Mouse (Mus musculus): ENCODE measurements at regions not wholly inside any gene's neighbourhood (a gene's known extent, or its start where the extent isn't known, plus 50 kb on each side); places are given as distances from the start of the nearest gene placed in this dataset.
"Not testable (repeated sequence)": the region's sequence is repeated elsewhere in the genome, so short reads cannot be mapped to it uniquely, and the experiment has no call there.

DNA sequence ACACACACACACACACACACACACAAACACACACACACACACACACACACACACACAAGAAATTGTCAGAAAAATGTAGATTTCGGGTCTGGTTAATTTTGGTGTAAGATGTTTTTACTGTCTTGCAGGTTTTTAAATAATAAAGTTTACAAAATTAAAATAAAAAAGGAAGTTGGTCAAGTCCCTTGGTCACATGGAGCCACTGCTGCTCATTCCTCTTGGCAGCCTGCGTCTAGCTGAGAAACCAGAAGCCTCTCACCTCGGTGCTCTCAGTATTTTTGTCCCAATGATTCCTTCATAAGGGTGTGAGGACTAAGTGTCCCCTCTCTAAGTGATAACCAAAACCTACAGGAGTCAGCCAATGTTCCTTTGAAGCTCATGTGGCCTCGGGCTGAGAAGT lies 76.8 kb upstream of the Smg1 start:
- Histone ChIP-seq H3K36me3 (ENCODE audit: control insufficient read depth, insufficient read depth, low read length) (no peaks in the 10 kb centered on the region), H3K9ac (ENCODE audit: low read depth, low read length) (no peak overlapping the region), H3K4me3 (no peak overlapping the region), H3K27ac (no peak overlapping the region), H3K4me1 (ENCODE audit: control insufficient read depth, insufficient read depth, low read length) (no peaks in the 10 kb centered on the region), H3K79me2 (replicated peaks; ENCODE audit: control insufficient read depth, insufficient read depth, low read length) (no peaks in the 10 kb centered on the region), H3K27me3 (ENCODE audit: control insufficient read depth, insufficient read depth, low read length) (no peaks in the 10 kb centered on the region)
- 50% methylated on average over 4 of the region's 4 CpGs for WGBS
- TF ChIP-seq POLR2A (IDR thresholded peaks at IDR 0.05; ENCODE audit: insufficient read depth, low read depth, low read length) (no peak), EP300 (IDR thresholded peaks at IDR 0.05; ENCODE audit: insufficient read depth, low read depth, low read length) (no peak), CTCF (IDR thresholded peaks at IDR 0.05) (no peak)
- no peak for DNase-seq
- intact Hi-C loops (cut with DNase I): no loop called here

DNA sequence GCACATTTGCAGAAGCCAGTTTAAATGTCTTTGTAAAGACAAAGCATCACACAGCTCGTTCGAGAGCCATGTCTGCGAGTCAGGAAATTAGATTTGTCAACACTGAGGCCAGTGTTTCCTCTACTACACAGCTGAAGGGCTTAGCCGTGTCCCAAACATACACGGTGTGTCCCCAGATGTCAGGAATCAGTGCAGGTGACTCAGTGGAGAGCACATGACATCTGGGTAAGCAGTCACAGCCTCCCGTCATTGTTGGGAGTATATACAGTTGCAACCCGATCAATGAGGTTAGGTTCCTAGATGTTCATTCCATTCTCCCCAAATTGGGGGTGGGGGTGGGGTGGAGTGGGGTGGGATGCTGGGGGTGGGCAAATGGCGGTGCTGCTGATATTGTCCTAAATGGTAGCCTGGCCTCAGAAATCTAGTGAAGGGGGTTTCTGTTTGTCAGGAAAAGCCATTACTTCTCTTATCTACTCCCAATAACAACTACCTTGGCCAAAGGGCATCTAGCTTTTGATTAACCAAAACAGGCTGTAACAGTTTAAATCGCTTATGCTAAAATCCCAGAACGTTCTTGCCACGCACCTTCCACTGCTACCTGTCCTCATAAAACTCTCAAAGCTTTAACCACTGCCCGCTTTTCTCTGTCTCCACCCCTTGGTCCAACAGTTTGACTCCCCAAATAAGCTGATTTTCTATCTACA lies 75.1 kb upstream of the Smg1 start:
- 57% methylated on average over 12 of the region's 12 CpGs for WGBS
- Histone ChIP-seq H3K4me3 (no peak overlapping the region), H3K4me1 (ENCODE audit: control insufficient read depth, insufficient read depth, low read length) (no peaks in the 10 kb centered on the region), H3K27ac (no peak overlapping the region), H3K9ac (ENCODE audit: low read depth, low read length) (no peak overlapping the region), H3K79me2 (replicated peaks; ENCODE audit: control insufficient read depth, insufficient read depth, low read length) (no peaks in the 10 kb centered on the region), H3K36me3 (ENCODE audit: control insufficient read depth, insufficient read depth, low read length) (no peaks in the 10 kb centered on the region), H3K27me3 (ENCODE audit: control insufficient read depth, insufficient read depth, low read length) (no peaks in the 10 kb centered on the region)
- DNase-seq: no peak
- no peak for TF ChIP-seq CTCF (IDR thresholded peaks at IDR 0.05)
- TF ChIP-seq POLR2A (IDR thresholded peaks at IDR 0.05; ENCODE audit: insufficient read depth, low read depth, low read length): no peak
- TF ChIP-seq EP300 (IDR thresholded peaks at IDR 0.05; ENCODE audit: insufficient read depth, low read depth, low read length): no peak
- intact Hi-C loops (cut with DNase I): loop anchor here (5.0 kb wide), 1 partner anchor 49 kb away; no protein-coding TSS in a partner anchor

DNA sequence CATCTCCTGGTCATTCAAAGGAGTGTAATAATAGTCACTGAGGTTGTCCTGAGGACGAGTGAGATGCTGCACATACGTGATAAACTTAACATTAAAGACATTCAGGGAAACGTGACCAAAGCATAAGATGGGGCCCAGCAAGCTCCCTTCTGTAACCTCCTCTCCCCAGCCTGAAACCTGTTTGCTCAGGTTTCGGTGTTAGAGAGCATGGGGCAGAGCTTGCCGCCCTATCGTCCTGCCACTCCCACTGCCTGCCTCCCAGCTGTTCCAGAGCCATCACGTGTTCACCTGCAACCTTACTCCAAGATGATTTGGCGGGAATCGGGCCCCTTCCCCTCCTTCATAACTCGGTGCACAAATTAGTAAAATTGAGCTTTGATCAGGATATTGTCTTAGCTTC lies 71.4 kb upstream of the Smg1 start:
- not testable (repeated sequence) for H3K27ac ChIP-seq; H3K9ac ChIP-seq (ENCODE audit: low read depth, low read length); H3K36me3 ChIP-seq (ENCODE audit: control insufficient read depth, insufficient read depth, low read length); H3K79me2 ChIP-seq (replicated peaks; ENCODE audit: control insufficient read depth, insufficient read depth, low read length); DNase-seq; H3K27me3 ChIP-seq (ENCODE audit: control insufficient read depth, insufficient read depth, low read length); H3K4me1 ChIP-seq (ENCODE audit: control insufficient read depth, insufficient read depth, low read length); H3K4me3 ChIP-seq
- 71% methylated on average over 10 of the region's 10 CpGs for WGBS
- intact Hi-C loops (cut with DNase I): loop anchor here (5.0 kb wide), 1 partner anchor 52 kb away; no protein-coding TSS in a partner anchor

DNA sequence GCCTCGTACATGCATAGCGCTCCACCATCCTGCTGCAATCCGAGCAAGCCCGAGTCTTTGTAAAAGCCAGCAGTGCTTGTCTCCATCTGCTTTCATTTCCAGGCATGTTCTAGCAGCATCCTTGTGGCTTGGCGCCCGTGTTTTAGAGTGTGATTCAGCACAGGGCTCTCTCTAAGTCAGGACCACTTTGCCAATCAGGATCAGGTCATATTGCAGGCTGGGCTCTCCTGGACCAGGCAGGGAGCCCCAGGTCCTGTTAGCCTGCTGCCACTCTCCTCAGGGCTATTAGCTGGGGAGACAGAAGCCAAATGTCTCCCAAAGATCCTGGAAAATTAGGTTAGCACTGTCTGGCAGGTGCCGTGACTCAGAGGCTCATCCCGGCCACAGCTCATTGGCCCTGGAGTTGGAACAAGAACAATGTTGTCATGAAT lies 70.8 kb upstream of the Smg1 start:
- Histone ChIP-seq H3K4me1 (ENCODE audit: control insufficient read depth, insufficient read depth, low read length) (no peaks in the 10 kb centered on the region), H3K79me2 (replicated peaks; ENCODE audit: control insufficient read depth, insufficient read depth, low read length) (no peaks in the 10 kb centered on the region)
- WGBS: 78% methylated on average over 8 of the region's 8 CpGs

DNA sequence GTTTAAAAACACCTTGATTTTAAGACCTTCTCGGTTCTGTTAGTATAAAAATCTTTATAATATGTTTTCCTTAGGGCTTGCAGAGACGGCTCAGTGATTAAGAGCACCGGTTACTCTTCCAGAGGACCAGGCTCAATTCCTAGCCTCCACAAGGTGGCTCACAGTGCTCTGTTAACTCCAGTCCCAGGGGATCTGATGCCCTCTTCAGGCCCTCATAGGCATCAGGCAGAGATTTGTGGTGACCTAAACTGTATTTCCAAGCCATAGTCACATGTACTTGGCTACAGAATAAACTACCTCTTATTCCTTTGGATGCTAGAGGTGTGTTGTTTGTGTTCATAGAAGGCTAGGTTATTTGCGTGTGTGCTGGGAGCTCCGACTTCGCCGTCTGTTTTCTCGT lies 70.3 kb upstream of the Smg1 start:
- intact Hi-C loops (cut with DNase I): loop anchor here (2.0 kb wide), 1 partner anchor 95 kb away; no protein-coding TSS in a partner anchor
- Histone ChIP-seq H3K79me2 (replicated peaks; ENCODE audit: control insufficient read depth, insufficient read depth, low read length) (no peaks in the 10 kb centered on the region), H3K9ac (ENCODE audit: low read depth, low read length) (no peak overlapping the region), H3K4me3 (no peak overlapping the region), H3K4me1 (ENCODE audit: control insufficient read depth, insufficient read depth, low read length) (no peaks in the 10 kb centered on the region), H3K27ac (no peak overlapping the region), H3K27me3 (ENCODE audit: control insufficient read depth, insufficient read depth, low read length) (no peaks in the 10 kb centered on the region), H3K36me3 (ENCODE audit: control insufficient read depth, insufficient read depth, low read length) (no peaks in the 10 kb centered on the region)
- no peak for DNase-seq
- TF ChIP-seq POLR2A (IDR thresholded peaks at IDR 0.05; ENCODE audit: insufficient read depth, low read depth, low read length) (no peak), CTCF (IDR thresholded peaks at IDR 0.05) (peak; percentile 60), EP300 (IDR thresholded peaks at IDR 0.05; ENCODE audit: insufficient read depth, low read depth, low read length) (no peak)
- 62% methylated on average over 8 of the region's 8 CpGs for WGBS

More for the DNA sequence above, 70.8 kb upstream of the Smg1 start:
- Histone ChIP-seq H3K27ac (no peak overlapping the region), H3K4me3 (no peak overlapping the region), H3K27me3 (ENCODE audit: control insufficient read depth, insufficient read depth, low read length) (no peaks in the 10 kb centered on the region), H3K36me3 (ENCODE audit: control insufficient read depth, insufficient read depth, low read length) (no peaks in the 10 kb centered on the region), H3K9ac (ENCODE audit: low read depth, low read length) (no peak overlapping the region)
- intact Hi-C loops (cut with DNase I): no loop called here
- DNase-seq: no peak
- TF ChIP-seq CTCF (IDR thresholded peaks at IDR 0.05) (no peak), EP300 (IDR thresholded peaks at IDR 0.05; ENCODE audit: insufficient read depth, low read depth, low read length) (no peak), POLR2A (IDR thresholded peaks at IDR 0.05; ENCODE audit: insufficient read depth, low read depth, low read length) (no peak)

DNA sequence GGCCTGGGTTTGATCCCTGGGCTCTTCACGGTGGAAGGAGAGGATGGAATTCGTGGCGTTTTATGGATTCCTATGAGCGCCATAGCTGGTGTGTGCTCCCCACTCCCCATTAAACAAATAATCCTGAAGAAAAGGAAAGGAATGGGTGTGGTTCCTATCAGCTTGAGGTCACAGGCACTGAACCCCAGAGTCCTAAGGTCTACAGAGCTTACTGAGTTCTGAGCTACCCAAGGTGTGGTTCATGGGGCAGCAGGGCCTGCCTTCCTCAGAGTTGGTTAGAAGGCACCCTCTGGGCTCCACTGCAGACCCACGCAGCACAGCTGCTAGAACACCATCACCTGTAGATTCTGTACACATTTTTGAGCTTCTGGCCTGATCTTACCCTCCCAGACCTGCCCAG lies 66.3 kb upstream of the Smg1 start:
- no peaks in the 10 kb centered on the region for H3K79me2 ChIP-seq (replicated peaks; ENCODE audit: control insufficient read depth, insufficient read depth, low read length)
- no peak overlapping the region for H3K4me3 ChIP-seq
- no peak for TF ChIP-seq CTCF (IDR thresholded peaks at IDR 0.05)
- no peak for TF ChIP-seq POLR2A (IDR thresholded peaks at IDR 0.05; ENCODE audit: insufficient read depth, low read depth, low read length)
- no peak for TF ChIP-seq EP300 (IDR thresholded peaks at IDR 0.05; ENCODE audit: insufficient read depth, low read depth, low read length)
- H3K9ac ChIP-seq (ENCODE audit: low read depth, low read length): no peak overlapping the region
- H3K27me3 ChIP-seq (ENCODE audit: control insufficient read depth, insufficient read depth, low read length): no peaks in the 10 kb centered on the region
- no peaks in the 10 kb centered on the region for H3K36me3 ChIP-seq (ENCODE audit: control insufficient read depth, insufficient read depth, low read length)
- WGBS: 70% methylated on average over 5 of the region's 5 CpGs
- H3K4me1 ChIP-seq (ENCODE audit: control insufficient read depth, insufficient read depth, low read length): no peaks in the 10 kb centered on the region
- intact Hi-C loops (cut with DNase I): loop anchor here (2.0 to 5.0 kb wide), 2 partner anchors 65 to 288 kb away; partner anchors contain the start of gene Tmc5
- no peak overlapping the region for H3K27ac ChIP-seq
- no peak for DNase-seq

Data from heart, adult 2 months (tissue).